Mouse (Mus musculus) E14TG2a.4 (cell line): ENCODE results near the gene Ak3.

Experiments used
- CTCF ChIP-seq: conservative IDR thresholded peaks from 2 replicates; pipeline ENCODE4 v1.5.1; 2014; ENCODE audit warnings: low read length
- NANOG ChIP-seq: IDR thresholded peaks from 2 replicates; pipeline ENCODE4 v1.6.1; 2014; ENCODE audit warnings: borderline replicate concordance, low read length, mixed read lengths
- POU5F1 ChIP-seq: IDR thresholded peaks from 2 replicates; pipeline ENCODE4 v1.6.1; 2014; ENCODE audit warnings: low read length, borderline replicate concordance

GRCm38 (mm10) chr19:29049401-29050075, 1.8 kb upstream of the Ak3 start:
- no peak for TF ChIP-seq CTCF
- TF ChIP-seq POU5F1, result no peak
- TF ChIP-seq NANOG, result no peak
